Mouse (Mus musculus) G1E (cell line): ENCODE results near the gene Tmem56.

Experiments
- CTCF ChIP-seq: IDR thresholded peaks from 2 replicates; pipeline ENCODE4 v1.5.1; 2012; ENCODE audit warnings: low read depth, low read length, inconsistent platforms, mixed read lengths
- GATA1 ChIP-seq: IDR thresholded peaks from 2 replicates; pipeline ENCODE4 v1.6.1; 2012; ENCODE audit warnings: borderline replicate concordance, low read length, inconsistent platforms, mixed read lengths

DNA sequence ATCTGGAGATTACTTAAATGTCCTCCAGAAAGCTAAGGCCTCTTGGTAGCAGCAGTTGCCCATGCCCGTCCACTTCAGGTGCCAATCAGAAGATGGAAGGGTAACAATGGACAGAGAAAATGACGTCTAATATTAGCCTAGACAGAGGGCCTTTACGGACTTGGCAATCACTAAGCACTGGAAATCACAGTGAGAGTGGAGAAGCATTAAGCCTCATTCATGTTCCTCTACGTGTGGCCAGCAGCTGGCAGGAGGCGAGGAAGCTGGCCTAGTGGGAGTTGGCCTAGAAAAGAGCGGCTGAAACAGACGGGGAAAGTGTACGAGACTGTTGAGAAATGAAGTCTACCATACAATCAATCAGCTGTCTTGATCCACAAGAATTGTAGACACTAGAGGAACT is 43.8 kb downstream of the Tmem56 start:
- no peak for TF ChIP-seq CTCF
- no peak for TF ChIP-seq GATA1
